Mouse (Mus musculus): ENCODE measurements around the gene Cep350. TPM values are rescaled to one million over a fixed set of nuclear protein-coding genes. Genes with fewer than 3 reads are reported as not detected.
"Not testable (repeated sequence)": the region's sequence is repeated elsewhere in the genome, so short reads cannot be mapped to it uniquely, and the experiment has no call there.

The Cep350 gene
- total RNA-seq, 2 experiments from 2014 or later = 35.4 to 37.7 TPM

DNA sequence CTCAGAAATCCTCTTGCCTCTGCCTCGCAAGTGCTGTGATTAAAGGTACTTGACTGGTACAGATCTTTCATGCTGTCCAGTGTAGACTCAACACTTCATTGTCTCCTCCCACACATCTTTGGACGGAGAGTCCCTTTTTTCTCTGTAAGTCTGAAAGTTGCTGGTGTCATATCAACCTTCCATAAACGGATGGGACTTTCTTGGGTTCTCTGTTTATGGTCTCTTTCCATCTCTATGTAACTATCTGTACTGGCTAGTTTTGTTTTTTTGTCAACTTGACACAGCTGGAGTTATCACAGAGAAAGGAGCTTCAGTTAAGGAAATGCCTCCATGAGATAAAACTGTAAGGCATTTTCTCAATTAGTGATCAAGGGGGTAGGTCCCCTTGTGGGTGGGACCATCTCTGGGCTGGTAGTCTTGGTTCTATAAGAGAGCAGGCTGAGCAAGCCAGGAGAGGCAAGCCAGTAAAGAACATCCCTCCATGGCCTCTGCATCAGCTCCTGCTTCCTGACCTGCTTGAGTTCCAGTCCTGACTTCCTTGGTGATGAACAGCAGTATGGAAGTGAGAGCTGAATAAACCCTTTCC lies 90.3 kb downstream of the Cep350 start:
- DNase-seq = not testable (repeated sequence)

DNA sequence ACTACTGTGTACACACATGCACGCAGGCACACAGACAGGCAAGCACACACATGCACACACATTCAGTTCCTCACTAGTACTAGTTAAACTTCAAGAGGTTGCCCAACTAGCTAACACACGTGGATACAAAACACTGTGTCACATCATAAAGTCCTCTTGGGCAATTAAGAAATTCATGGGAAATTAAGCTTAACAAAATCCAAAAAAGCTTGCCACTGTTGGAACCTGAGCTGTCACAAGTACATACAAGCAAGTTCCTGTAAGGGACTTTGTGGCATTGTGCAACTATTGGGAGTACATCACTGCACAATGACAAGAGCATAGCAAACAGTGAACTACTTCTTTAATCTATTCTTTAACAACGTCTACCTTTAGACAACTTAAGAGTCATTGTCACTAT lies 93.5 kb downstream of the Cep350 start:
- no peak for DNase-seq

DNA sequence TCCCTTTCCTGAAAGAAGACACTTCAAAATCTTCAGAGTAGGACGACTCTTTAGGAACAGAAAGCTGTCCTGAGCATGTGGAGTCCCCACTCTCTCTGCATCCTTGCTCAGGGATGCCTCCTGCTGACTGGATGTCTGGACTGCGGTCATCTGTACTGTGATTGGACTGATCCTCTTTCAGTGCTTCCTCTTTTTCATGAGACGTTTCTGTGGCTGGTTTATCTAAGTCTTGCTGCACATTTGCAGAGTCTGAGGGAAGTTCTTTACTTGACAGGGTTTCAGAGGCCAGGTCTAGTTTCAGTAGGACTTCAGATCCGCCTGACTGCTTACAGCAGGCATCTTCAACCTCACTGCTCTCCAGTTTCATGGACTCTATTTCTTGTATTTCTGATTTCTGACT lies 110.1 kb downstream of the Cep350 start:
- DNase-seq = peak; percentile 15

DNA sequence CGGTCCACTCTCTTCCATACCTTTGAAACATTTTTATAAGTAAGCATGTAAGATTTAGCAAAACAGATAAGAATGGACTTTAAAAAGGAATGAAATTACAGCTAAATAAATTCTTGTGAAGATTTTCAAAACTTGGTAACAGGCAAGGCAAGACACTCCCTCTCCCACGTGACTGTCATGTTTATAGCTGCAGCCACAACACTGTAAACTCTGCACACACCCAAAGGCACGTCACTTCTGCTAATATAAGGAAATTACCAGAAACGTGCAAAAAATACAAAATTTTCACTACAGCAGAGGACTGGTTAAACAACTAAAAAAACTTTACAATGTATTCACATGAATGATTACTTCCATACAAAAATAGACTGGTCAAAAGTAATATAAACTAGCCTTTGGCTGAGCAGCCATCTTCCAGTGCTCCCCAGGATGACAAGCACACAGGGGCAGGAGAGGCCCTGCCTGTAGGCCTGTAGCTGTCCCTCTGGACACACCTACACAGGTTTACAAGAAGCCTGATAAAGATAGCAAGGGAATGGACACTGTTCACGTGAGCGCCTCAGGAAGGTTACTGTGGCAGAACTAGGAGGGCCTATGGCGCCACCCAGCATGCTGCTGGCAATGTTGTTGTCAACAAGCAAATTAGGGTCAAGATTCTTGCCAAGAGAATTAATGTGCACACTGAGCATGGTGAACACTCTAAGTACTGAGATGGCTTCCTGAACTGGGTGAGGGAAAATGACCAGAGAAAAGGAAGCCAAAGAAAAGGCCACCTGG lies 117.9 kb downstream of the Cep350 start:
- no peak for DNase-seq

DNA sequence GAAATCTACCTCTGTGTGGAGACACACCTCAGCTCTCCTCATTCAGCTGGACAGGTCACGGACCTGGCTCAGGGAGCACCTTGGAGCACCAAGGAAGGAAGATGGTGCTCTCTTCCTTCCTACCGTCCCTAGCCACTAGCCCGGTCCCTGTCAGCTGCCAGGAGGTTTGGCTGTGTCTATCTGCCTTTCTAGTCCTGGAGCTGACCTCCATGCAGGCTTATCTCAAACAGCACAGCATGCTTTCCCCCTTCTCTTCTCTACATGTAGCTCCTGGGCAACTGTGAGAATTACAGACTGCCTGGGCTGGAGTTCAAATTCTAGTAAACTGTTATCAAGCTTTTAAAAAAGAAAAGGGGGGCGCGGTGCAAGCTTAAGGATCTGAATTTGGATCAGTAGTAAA lies 120.0 kb downstream of the Cep350 start:
- DNase-seq = no peak

DNA sequence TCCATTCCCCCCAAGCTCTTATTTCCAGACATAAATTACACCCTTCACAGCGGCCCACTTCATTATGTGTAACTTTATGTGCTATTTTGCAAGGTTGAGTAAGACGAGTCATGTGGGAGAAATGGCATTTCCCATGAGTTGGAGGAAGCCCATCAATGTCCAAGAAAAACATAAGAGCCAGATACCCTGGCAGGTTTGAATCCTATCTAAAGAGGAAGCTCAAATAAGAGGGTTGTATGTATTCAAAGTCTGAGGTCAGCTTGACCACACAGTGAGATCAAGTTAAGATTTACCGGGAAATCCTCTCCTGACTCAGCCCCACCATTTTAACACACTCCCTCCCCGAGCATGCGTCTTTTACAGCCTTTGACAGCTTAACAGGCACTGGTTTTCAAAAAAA lies 128.8 kb downstream of the Cep350 start:
- DNase-seq = no peak

DNA sequence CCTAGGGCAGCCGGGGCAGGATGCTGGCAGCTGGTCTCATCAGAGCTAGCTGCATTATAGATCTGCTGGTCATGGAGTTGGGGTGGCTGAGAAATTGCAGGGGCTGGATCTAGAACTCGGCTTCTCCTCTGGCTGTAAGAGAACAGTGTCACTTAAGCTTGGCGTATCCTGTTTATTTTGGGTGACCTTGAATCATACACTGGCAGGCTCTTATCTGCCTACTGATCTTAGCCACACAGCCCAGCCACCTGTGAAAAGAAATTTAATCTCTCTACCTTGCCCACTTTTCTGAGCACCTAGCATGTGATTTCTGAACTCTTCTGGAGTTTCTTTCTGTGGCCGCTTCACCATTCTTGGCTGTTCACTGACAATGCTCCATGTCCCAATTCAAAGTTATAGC lies 129.5 kb downstream of the Cep350 start:
- DNase-seq = no peak

DNA sequence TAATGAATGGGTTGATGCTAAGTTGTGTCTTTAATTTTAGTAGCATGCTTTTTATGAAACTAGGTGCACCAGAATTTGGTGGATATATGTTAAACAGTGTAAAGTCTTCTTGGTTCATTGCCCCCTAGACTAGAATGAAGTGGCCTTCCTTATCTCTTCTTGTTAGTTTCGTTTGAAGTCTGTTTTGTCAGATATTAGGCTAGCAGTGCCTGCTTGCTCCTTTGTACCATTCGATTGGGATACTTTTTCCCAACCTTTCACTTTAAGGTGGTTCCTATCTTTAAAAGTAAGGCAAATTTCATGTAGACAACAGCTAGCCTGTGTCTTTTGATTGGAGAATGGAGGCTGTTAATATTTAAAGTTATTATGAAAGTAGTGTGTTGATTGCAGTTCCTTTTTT lies 137.4 kb downstream of the Cep350 start:
- no peak for DNase-seq

DNA sequence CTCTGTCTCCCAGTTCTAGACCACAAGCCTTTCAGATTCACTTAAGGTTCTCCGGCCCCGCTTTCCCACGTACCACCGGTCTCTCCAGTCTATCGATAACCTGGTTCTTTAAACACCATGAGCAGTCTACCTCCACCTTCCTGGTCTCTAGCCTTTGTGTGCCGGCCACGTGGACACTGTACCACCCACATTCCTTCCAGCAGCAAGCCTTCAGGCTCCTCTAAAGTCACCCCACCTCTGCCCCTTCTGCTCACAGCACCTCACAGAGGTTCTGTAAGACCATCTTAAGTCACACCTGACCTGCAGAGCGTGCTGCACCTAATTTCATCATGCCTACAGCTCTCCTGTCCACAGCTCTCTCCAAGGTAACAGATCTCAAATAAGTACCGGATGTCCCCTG lies 139.4 kb downstream of the Cep350 start:
- DNase-seq = no peak

DNA sequence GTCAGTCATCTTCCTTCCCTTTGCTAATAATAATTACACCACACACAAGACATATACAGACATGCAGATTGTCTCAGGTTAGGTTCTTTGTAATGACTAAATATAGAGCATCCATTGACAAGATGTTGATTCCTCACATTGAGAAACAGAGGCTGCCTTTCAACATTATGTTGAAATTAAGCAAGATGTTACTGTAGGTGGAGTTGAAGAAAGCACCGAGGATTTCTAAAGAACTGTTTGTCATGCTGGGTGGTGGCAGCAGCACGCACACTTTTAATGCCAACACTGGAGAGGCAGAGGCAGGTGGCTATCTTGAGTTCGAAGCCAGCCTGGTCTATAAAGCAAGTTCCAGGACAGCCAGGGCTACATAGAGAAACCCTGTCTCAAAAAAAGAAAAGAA lies 141.1 kb downstream of the Cep350 start:
- no peak for DNase-seq

DNA sequence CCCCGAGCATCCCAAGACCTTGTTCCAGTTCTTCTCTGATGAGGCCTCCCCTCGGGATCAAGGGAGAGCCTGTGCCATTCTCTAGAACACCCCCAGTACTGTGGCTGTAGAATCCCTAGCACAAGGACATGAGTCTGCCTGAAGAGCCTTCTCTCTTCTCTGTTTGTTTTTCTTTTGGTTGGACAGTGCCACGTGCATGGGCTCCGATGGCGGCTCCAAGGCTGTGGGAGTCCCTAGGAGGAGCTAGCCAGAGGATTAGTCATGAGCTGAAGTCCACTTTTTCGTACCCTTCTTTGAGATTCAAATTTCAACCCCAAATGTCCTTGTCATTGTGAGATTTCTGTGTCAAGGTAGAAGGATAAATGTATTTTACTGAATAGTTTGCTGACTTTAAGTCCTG lies 142.2 kb downstream of the Cep350 start:
- DNase-seq = no peak

DNA sequence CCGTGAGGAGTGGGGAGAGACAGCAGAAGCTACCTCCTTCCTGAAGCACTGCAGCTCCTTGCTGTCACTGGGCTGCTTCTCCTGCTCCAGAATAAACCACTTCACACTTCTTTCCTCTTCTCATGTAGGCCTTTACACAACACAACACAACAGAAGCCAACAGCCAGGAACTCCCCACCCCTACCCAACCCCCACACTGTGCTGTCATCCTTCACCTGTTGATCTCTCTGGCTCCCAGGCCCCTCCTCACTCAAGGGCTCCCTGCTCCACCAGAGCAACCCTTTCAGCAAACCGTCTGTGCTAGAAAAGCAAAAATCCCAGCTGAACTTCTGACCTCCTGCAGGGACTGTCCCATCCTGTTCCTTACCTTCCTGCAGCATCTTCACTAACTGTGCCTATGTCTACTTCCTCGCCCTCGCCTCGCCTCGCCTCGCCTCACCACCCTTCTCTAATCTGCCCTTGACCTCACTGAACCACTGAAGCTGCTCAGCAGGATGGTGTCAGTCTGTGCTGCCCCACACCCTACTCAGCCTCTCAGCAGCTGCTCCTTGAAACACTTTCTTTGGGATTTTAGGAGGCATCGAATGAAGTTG lies 145.3 kb downstream of the Cep350 start:
- DNase-seq = no peak

DNA sequence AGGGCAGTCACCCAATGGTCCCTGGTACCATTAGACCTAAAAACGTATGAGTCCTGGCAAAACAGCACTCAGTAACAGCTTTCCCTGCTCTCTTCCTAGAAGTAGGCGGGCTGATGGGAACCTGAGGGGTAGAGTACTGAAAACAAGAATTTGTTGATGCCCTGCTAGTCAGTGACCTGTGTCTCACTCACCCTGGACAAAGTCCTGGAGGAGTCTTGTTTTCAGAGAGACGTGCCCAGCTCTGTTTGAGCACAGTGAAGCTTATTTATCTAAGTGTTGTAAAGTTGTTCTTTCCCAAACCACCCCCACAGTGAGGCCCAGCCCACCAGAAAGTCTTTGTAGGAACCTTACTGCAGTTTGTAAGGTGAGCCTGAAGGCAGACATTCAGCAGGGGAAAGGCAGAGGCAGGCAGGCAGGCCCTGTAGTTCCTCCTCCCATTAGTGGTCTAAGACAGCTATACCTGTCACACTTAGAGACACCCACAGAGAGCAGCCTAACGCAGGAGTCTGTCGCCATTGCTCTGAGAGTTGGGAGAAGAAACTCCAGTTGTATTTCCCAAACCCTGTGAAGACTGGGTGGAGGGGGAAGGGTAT lies 146.2 kb downstream of the Cep350 start:
- no peak for DNase-seq

DNA sequence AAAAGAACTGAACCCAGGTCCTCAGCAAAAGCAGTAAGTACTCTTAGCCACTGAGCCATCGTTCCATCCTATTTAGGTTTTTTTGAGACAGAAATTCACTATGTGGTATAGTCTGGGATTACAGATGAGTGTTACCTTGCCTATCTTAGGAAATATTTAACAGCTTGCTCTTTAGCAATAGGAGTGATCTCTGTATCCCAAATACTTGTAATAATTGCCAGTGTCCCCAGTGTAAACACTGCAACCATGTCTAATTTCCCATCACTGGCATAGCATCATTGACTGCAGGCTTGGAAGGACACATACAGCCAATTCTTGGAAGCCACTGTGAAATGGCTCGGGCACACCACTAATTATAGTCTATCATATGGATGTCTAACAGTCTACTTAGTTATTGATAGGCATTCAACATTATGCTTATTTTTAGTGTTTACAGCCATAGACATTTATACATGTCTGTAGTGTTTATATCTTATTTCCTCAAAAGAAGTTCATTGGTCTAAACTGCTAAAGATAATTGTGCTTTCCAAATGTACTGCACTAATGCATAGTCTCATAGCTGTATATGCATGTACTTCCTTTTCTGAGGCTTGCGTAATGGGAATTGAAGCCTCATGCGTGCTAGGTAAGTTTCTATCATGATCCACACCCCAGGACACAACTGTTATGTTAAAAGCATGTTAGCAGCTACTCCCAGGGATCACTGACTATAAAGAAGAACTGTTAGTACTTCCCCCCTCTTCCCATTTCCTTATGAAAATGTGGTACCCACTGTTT lies 146.9 kb downstream of the Cep350 start:
- DNase-seq = no peak

DNA sequence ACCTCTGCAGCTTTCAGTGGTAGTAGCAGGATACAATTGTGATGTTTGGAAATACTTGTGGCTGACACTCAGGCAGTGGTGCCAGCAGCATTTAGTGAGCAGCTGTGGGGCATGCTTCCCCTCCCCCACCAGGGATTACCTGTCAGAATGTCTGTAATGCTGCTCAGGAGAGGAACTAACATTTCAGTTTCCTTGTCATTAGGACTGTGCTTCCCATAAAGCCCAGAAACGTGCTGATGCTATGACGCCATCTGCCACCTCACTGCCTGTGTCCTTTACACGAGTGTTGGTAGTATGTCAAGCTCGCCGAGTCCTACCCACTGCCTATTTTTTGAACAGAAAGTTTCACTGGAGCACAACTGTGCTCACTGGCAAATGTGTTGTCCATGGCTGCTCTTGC lies 152.4 kb downstream of the Cep350 start:
- DNase-seq = no peak

DNA sequence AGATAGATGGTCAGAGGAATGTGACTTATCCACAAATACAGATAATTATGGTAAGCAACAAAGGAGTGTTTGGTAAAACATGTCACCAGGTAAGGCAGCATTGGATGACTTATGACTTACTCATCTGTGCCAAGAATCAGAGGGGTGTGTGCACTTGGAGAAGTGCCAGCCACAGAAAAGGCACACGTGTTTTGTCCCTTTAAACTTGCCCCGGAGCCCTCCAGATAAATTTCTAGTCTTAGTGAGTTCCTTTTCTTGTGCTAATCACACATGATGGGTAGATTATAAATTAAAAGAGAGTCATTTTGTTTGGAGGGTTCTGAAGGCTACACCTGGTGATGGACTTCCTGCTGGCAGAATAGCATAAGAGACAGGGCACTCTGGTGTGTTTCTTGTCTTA lies 156.9 kb downstream of the Cep350 start:
- no peak for DNase-seq

DNA sequence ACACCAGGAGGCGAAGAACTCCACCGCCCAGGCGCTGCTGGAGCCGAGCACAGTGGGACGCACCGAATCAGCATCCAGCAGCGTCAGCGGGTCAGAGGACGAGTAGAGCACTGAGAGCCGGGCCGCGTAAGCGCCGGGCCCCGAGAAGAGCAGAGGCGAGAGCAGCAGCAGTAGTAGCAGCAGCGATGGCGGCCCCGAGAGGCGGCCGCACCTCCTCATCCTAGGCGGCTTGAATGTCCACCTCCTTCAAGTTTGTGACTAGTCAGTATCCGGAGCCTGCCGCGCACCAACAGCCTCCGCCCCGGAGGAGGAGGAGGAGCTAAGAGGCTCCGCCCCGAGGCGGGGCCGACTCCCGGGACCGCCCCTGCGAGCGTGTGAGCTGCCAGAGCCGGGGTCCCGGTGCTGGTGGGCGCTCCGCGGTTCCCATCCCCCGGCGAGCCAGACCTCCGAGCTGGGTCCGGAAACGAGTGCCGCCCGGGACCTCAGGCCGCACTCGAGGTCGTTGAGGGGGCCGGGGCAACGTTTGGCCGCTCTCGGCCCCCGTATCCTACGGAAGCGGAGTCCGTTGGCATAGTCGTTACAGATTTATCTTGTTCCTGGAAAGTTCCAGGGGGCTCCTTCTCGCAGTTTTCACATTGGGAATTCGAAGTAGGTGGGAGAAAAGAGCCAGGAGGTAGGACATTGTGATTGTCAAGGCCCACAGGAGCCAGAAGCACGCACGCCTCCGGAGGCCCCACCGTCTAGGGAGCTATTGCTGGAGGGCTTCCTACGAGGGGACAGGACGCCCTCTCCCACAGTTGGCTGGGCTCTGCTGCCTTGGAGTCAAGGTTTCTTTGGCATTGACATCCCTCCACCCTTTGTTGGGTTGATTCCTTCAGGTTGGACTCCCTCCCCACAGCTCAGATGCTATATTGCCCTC lies 160.2 kb downstream of the Cep350 start, which contains the start of gene Qsox1:
Gene Qsox1 (minus strand): TSS at position 309 of the 919 bp plus-strand sequence.
- DNase-seq = peak; percentile 90

DNA sequence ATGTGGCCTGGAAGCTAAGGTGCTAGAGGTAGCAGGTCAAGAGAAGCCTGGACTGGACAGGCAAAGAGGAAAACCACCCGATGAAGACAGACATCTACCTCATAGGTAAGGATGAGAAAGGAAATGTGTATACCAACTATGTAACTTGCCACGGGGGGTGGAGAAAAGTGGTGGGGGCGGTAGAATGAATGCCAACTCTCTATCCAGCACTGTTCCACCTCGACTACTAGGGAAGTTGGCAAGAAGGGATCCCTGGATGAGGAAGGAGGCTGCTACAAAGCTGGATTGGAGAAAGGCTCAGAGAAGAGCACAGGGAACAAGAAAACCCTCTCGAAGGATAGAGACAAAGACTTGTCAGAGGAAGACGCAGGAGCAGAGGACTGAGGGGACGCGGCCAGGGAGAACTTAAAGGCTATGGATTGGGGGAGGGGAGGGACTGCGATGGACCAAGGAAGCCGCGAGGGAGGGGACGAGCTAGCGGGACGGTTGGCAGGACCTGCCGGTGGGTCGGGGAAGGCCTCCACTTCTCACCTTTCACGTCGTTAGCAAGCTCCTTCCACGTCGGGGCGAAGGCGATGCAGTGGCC lies 161.0 kb downstream of the Cep350 start:
- DNase-seq = no peak

DNA sequence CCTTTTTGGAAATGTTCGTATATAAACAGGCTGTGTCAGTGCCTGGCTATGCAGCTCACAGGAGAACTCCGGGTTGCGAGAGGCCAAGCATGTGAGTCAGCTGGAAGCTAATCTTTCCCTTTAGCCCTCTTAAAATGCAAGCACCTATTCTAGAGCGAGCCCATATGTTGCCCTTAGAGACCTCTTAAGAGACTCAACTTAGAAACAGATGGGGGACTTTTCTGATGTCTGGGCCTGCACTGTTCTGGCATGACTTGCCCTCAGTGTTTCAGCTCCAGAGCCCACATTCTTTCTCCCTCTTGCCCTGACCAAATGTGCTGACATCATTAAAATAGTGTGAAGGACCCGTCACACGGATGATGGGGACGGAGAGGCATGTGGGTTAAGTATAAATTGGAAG lies 162.4 kb downstream of the Cep350 start:
- DNase-seq = peak; percentile 44

DNA sequence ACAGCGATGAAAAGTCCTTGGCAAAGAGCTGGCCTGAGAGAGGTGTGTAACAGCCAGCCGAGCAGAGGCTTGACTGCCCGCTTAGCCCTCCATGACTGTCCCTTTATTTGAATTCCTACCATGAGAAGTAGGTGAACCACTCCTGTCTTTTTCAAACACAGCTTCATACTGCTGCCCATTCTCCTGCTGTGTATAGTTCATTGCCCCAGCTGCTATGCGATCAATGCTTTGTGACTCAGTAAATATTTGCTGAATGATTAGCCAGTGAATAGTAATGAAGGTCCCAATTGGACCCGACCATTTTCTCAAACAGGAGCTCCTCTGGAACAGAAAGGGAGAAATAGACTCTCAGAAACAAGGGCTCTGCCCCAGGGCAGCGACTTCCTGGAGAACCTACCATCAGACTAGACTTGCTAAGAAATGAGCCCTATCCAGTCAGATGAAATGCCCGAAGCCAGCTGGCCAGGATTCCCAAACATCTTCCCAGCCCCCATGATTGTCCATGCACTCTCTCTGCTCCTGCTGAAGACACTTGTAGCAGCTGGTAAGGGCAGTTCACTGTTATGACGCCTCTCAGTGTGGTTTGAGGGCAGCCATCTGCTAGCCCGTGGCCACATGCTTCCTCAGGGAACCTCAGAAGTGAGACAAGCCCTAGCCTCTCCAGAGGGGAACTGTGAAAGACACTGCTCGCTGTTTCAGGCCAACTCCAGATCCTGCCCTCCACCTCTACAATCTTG lies 163.2 kb downstream of the Cep350 start:
- DNase-seq = peak; percentile 59

DNA sequence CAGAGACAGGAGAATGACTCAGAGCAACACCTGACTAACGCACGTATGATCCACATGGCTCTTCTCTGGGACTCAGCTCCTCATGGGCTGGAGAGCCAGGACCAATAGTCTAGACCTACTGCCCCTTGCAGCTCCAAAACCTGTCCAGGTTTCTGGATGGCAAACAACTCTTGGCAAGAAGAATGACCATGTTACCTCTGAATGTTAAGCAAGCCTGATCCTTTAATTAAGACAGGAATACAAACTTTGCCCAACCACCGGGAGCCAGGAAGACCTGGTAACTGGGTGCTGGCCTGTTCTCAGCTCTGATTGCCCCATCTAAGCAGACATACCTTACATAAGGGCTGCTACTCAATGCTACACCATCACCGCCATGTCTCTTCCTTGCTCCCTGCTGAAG lies 164.8 kb downstream of the Cep350 start:
- DNase-seq = no peak
